ENCODE assay signal across 13 mouse cellular contexts in genomic region chr6:43520218-43520617, GRCm38 (mm10).
"Had no signal": no experiment of that assay in that cellular context is flagged by ENCODE, and none has a peak within 500 bp of the region (broad histone marks: within the 10 kb centered on the region; RNA-seq: fewer than 3 reads in every experiment).

No protein-coding gene starts in this region.

- DNase-seq: kidney, adult 2 months; kidney, postnatal 14 days; lung, adult 2 months; lung, postnatal 4 days; thymus, adult 2 months; thymus, postnatal 25 days had no signal

- H3K9ac ChIP-seq: kidney, embryonic 15.5 days; liver, embryonic 14.5 days; midbrain, embryonic 15.5 days; neural tube, embryonic 12.5 days had no signal

- H3K27ac ChIP-seq: kidney, embryonic 15.5 days; left cerebral cortex, adult 2 months; limb, embryonic 10.5 days; liver, embryonic 14.5 days; midbrain, embryonic 15.5 days; neural tube, embryonic 12.5 days had no signal

- H3K4me1 ChIP-seq: kidney, embryonic 15.5 days; limb, embryonic 10.5 days; midbrain, embryonic 15.5 days; neural tube, embryonic 12.5 days had no signal

- H3K36me3 ChIP-seq: kidney, embryonic 15.5 days; limb, embryonic 10.5 days; midbrain, embryonic 15.5 days; neural tube, embryonic 12.5 days had no signal

- H3K4me3 ChIP-seq: kidney, embryonic 15.5 days; left cerebral cortex, adult 2 months; limb, embryonic 10.5 days; midbrain, embryonic 15.5 days; neural tube, embryonic 12.5 days had no signal

- ATAC-seq: lung, postnatal 0 days; midbrain, embryonic 15.5 days had no signal

- H3K27me3 ChIP-seq: kidney, embryonic 15.5 days; midbrain, embryonic 15.5 days; neural tube, embryonic 12.5 days had no signal
